Mouse (Mus musculus) mesoderm, embryonic 11.5 days (tissue): ENCODE measurements at regions not wholly inside any gene's neighbourhood (a gene's known extent, or its start where the extent isn't known, plus 50 kb on each side); places are given as distances from the start of the nearest gene placed in this dataset.

Source experiments
- DNase-seq: peaks from one replicate; pipeline ENCODE4 v3.0.0-alpha.2; 2012; ENCODE audit warnings: low read depth, low spot score

- DNase-seq, result no peak
Measured at GRCm38 (mm10) chr11:109088488-109089252, 55.5 kb downstream of the E030025P04Rik start.

GRCm38 (mm10) chr11:109081957-109082356, 62.2 kb downstream of the E030025P04Rik start:
- no peak for DNase-seq

- DNase-seq, result peak; percentile 51
Measured at GRCm38 (mm10) chr11:109081454-109081853, 62.7 kb downstream of the E030025P04Rik start.

DNA sequence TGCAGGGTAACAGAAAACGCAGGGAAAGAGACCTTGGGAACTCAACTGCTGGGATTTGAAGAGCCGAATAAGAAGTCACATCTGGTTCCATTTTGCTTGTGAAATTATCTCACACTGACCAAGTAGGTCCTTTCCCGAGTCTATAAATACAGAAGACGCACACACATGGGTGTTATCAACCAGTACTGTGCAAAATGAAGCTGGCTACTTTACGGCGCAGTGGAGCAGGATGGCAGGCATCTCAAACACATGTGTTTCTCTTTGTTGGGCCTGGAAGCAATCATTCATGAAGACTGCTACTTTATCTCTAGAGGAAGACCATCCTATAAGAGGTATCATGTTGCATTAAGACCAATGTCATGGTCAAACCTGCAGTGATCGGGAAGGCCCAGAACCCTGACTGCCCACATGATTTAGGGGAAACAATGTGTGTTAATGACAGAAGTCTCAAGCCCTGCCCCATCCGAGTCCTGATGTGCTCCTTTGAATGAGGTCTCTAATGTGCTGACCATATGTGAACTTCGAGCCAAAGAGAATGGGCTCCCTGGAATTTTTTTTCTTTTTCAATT, 63.2 kb downstream of the E030025P04Rik start:
- DNase-seq, result peak; percentile 66

DNA sequence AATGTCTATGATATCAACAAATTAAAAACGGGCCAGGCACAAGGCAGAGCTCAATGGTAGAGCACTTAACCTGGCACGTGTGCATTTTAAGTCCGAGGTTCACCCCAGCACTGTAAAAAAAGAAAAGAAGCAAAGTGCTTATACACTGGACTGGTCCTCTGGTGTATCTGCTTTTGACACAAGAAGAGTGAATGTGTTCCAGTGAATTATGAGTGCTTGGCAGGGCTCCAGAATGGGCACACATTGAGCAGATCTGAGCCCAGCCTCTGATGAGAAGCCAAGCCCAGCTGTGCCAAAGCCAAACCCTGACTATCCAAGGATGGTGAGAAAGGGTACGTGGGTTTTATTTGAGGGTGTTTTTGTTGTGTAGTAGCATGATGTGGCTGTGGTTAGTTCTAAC, 64.7 kb downstream of the E030025P04Rik start:
- DNase-seq, result no peak

DNA sequence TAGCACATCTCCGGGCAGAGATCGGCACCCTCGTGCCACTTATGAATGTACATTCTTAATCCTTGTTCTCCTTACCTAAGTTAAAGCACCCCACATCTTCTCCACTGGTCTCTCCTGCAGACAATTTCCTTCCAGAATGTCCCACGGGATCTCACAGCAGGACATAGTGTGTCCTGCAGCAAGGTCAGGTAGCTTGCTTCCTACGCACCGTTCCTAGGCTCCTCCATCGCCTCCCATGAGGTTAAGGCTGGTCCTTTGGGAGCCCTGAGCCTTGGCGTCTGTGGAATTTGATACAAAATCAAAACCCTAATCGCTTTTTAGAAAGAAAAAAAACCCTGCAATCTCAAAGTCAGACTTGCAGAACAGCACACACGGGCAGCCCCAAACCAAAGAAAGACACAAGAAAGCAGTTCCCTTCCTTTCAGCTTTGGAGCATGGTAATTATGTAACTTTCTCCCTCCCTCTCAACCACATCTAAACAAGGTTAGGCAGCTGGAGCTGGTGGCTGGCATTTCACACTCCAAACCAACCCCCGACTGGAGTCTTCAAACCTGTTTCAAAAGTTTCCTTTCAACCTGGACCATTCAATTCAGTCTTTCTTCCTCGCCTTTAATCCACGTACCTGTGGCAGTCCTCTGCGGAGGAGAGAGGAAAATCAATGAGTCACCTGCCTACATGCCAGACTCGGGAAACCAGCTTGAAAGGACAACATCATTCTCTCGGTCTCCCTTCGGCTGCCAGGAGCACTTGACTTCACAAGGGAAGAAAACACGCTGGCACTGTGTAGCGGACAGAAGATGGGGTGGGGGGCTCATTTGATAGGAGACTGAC, 67.4 kb downstream of the E030025P04Rik start:
- no peak for DNase-seq

GRCm38 (mm10) chr11:109071340-109071739, 72.8 kb downstream of the E030025P04Rik start:
- DNase-seq, result no peak

DNA sequence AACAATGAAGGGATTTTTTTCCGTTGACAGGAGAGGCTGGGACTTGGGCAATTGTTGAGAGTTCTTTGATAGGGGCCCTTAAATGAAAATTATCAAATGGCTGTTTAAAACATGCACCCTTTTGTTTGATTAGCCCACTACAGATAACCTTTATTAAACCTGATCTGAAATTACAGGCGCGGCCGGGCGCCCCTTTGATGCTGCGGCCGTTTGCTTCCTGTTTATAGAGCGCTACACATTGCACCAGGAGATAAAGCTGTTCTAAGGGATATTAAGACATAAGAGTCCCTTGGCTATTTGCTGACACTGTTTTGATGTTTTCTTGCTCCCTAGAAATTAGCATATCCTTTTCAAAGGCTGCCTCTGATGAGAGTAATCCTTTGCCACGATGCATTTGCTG, 73.8 kb downstream of the E030025P04Rik start:
- no peak for DNase-seq

DNA sequence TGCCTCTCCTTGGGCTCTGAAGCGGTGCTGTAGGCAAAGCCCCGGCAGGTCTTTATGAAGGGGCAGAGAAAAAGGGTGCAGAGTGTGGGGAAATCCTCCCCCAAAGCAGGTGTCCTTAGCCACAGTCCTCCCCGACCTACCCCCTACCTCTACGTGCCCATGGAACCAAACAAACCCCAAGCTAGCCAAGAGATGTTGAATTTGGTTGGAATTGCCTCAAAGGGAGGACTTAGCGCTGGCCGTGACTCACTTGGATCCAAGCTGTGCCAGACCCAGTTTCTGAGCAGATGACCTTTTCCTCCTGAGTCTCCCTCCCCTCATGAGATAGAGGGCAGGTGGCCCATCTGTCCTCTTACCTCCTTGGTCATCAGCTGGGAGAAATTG, 74.9 kb downstream of the E030025P04Rik start:
- peak; percentile 22 for DNase-seq

DNA sequence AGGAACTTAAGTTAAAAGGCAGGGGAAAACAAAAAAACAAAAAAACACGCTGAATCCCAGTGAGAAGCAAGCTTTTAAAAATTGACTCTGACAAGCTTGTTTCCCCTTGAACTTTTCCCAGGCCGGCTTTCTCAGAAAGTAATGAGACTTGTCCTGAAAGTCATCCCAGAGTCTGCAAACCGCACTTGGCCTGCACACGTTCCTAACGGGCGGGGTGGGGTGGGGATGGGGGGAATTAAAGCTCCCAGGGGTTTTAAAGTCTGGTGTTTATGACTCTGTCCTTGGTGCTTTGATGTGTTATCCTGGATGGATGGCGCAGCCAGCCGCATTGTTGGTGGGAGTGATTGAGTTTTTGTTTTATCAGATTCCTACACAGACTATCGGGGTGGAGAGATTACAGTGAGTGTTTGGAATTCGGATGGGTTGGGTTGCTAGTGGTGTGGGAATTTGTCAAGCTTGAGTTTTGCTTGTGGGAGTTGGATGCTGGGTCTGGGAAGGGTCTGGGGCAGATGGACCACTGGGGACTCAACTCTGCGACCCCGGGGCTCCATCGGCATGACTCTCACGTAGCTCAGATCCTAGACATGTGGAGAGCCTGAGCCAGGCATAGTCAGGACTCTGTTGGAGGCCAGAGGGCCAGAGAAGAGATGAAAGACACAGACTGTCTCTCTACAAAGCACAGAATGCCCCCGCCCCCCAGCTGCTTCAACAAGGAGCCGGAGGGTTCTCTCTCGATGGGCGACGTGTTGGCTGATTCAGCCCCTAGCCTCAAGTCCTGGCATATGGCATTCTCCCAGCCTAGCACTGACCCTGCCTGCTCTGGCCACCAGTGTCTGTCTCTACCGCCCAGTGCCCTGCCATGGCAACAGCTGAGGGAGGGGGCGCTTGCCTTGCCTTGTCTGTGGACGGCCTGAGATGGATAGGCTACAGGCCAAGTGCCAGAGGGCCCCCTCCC, 75.5 kb downstream of the E030025P04Rik start:
- DNase-seq, result peak; percentile 70

DNA sequence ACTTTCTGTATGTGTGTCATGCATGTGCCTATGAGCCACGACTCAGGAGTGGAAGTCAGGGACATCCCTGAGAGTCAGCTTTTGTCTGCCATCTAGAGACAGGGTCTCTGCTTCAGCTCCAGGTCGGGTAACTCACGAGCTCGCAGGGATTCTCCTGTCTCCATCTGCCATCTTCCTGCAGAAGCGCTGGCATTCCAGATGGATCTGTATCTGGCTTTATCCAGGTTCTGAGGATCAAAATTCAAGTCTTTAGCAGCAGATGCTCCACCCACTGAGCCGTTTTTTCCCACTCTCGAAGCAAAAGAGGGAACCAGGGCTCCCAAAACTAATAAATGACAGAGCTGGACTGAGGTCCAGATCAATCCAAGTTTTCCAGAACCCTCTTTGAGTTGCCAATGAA, 76.4 kb downstream of the E030025P04Rik start:
- DNase-seq, result no peak

DNA sequence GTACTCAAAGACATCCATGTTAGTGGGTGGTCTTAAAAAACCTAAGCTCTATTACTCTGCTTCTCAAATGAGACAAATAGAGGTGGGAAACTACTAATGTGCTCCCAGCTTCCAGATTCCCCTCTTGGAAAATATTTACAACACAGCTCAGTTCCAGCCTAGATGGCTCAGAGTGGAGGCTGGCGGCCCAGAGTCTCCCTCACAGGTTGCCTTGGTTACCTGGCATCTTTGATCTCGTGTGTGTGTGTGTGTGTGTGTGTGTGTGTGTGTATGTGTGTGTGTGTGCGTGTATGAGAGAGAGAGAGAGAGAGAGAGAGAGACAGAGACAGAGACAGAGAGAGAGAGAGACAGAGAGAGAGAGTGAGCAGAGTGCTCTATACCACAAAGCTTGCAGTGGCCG, 82.2 kb downstream of the E030025P04Rik start:
- no peak for DNase-seq

DNA sequence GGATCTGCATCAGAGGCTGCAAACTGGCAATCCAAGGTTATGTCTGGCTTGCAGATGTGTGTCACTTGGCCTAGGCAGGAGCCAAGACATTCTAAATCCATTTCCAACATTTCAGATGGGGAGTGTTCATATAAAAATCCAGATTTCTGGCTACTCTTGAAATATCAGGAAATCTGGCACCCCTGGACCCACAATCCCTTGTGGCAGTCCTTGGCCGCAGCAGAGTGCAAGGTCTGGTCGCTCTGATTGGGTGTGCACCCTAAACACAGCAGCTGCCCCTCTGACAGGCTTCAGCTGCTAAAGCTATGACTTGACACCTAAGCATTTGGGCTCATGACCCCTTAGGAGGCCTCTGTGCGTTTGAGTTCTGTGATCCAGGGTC, 83.7 kb downstream of the E030025P04Rik start:
- DNase-seq, result no peak

- no peak for DNase-seq
Measured at GRCm38 (mm10) chr11:109059863-109060526, 84.2 kb downstream of the E030025P04Rik start.

- DNase-seq, result no peak
Measured at GRCm38 (mm10) chr11:109058021-109058420, 86.1 kb downstream of the E030025P04Rik start.

DNA sequence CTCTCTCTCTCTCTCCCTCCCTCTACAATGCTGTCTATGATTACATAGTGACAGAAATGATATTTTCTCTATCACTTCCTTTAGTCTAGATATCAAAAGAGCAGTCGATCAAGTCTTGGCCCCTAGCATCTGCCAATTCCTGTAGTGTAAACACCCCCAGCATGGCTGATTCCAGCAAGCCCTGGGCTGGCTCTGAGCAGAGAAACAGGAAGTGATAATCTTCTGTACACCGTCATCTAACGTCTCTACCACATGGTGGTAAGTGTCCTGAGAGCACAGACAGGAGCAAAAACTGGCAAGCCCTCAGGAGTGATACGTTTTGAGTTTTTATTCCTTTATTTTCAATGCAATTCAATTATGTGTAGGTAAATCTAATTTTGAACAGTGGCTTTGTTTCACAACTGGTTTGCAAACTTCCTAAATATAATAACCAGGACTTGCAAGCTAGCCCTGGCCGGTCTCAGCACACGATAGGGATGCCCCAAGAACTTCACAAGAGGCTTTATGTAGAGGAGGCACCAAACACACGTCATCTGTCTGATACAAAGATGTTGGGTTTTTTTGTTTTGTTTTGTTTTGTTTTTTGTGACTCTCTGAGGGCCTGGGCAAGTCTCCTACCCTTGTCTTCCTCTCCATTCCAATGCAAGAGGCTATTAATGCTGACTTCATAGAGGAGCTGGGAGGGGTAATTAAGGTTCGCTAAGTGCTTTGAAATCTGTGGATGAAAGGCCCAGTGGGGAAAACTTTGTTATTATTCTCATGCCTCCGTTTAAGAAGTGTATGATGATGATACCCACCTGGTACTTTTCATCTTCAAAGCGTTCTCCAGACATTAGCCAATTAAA, 95.7 kb downstream of the E030025P04Rik start:
- DNase-seq, result no peak

DNA sequence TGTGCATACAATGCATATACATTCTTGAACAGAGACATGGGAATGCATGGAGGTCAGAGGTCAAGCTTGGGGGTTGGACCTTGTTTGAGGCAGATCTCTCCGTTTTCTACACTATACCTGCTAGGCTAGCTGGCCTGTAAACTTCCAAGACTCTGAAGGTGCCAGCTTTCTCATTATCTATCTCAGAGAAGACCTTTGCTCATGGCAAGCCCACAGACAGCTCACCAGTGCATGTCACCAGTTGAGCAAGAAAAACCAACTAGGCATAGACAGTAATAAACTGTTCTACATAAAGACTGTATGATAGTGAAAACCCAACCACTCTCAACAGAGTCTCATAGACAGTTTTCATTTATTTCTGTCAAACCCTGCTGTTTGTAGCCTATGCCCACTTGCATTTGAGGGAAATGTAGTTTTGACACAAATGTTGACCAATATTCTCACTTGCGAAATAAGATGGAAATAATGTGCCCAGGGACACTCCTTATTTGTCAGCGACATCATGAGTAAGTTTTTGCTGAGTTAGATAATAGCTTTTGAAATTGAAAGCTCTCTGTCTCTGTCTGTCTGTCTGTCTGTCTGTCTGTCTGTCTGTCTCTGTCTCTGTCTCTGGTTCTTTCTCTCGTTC, 96.6 kb downstream of the E030025P04Rik start:
- no peak for DNase-seq

- no peak for DNase-seq
Measured at GRCm38 (mm10) chr11:109046446-109046845, 97.7 kb downstream of the E030025P04Rik start.

DNA sequence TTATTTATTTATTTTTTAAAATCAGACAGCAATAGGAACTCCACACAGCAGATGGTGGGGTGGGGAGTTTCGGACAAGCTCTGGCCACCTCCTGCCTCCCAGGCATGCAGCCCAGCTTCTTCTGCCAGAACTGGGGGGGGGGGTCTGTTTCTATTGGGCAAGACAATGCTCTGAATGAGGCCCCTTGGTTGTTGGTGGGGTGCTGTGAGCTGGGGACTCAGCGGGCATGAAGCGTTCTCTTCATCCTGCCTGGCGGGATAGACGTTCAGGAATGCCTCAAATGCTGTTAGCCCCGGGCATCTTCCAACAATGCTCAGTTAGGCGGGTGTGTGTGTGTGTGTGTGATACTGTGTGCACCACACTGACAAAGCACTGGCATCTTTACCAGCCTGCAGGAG, 103.7 kb downstream of the E030025P04Rik start:
- peak; percentile 31 for DNase-seq
